Mouse (Mus musculus): ENCODE results near the gene Dapk1.

The Dapk1 gene

DNA sequence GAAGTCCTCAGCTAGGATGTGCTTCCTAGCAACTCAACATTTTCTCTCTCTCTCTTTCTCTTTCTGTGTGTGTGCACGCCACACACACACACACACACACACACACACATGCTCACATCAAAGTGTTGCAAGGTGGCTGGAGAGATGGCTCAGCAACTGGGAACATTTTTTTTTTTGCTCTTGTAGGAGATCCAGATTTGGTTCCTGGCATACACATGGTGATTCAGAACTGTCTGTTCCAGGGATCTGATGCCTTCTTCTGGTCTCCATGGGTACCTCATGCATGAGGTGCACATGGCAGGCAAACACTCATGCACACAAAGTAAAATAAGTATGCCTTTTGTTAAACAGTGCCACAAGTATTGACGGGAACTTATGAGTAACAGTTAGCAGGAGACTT lies 89.2 kb downstream of the Dapk1 start:
- no peak for DNase-seq (ENCODE audit: low spot score in 2 of 2)

DNA sequence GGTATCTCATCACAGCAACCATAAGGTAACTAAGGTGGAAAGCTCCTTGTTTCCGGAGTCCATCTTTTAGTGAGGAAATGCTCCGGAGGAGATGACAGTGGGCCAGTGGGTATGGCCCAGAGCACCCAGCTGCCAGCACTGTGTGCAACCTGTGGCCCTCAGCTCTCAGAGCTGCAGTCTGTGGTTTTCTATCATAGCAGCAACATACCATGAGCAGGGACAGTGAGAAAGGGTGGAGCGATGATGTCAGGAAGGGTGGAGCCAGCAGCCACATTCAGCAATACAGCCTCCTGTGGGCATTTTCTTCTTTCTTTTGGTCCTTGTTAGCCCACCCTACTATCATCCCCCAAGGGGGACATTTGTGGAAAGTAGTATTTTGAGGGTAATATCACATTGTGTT lies 90.2 kb downstream of the Dapk1 start:
- DNase-seq (ENCODE audit: low spot score in 2 of 2): no peak

- DNase-seq (ENCODE audit: low spot score in 2 of 2): no peak
These were observed 93.6 kb downstream of the Dapk1 start for GRCm38 (mm10) chr13:60695186-60695980.

DNA sequence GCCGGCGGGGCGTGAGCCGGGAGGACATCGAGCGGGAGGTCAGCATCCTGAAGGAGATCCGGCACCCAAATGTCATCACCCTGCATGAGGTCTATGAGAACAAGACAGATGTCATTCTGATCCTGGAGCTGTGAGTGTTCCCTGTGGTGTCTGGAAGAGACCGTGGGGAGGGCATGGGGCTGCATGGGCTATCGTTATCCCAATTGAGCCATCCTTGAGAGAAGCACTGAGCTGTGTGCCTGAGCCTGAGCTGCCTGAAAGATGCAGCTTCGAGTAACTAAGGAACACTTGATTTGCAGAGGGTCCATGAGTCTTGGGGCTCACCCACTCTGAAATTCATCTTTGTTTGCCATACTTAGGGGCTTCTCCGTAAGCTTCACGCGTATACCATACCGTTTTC lies 94.6 kb downstream of the Dapk1 start:
- DNase-seq (ENCODE audit: low spot score in 2 of 2): no peak

GRCm38 (mm10) chr13:60696741-60697140 lies 95.0 kb downstream of the Dapk1 start:
- no peak for DNase-seq (ENCODE audit: low spot score in 2 of 2)

GRCm38 (mm10) chr13:60698021-60698420 lies 96.3 kb downstream of the Dapk1 start:
- no peak for DNase-seq (ENCODE audit: low spot score in 2 of 2)

GRCm38 (mm10) chr13:60701671-60702171 lies 100.0 kb downstream of the Dapk1 start:
- no peak for DNase-seq (ENCODE audit: low spot score in 2 of 2)

GRCm38 (mm10) chr13:60707541-60708468 lies 106.1 kb downstream of the Dapk1 start:
- DNase-seq (ENCODE audit: low spot score in 2 of 2): no peak

- no peak for DNase-seq (ENCODE audit: low spot score in 2 of 2)
These were observed 107.4 kb downstream of the Dapk1 start for GRCm38 (mm10) chr13:60709136-60709535.

DNA sequence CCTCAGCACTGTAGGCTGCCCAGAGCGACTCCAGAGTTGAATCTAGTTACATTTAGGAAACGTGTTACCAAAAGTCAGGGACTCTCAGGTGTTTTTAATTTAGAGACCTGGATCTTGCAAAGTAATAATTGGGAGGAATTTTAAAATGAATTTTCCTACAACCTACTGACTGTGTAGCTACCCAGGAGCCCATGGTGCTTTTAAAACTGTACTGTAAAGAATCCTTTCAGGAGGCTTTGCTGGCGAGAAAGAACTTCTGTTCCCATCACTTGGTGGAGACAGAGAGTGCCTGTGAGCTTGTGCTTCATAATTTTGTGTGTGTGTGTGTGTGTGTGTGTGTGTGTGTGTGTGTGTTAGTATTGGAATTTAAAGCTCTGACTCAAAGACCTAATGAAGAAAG lies 109.2 kb downstream of the Dapk1 start:
- no peak for DNase-seq (ENCODE audit: low spot score in 2 of 2)

DNA sequence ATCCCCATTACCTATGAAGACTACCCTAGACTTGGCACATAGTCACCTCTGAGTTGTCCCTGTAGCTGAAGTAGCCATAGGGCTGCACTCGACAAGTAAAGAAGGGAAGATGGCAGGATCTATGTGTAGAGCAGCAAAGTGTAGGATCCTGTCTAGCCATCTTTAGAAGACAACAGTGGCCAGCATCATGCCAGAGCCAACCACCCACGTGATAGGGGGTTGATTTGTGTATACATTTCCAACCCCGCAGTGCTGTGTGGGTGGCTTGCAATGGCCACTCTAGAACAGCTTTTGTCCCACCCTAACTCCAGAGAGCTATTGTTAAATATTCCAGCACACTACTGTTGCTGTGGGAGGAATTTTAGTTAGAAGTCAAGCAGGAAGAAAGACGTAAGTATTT lies 111.8 kb downstream of the Dapk1 start:
- no peak for DNase-seq (ENCODE audit: low spot score in 2 of 2)

DNA sequence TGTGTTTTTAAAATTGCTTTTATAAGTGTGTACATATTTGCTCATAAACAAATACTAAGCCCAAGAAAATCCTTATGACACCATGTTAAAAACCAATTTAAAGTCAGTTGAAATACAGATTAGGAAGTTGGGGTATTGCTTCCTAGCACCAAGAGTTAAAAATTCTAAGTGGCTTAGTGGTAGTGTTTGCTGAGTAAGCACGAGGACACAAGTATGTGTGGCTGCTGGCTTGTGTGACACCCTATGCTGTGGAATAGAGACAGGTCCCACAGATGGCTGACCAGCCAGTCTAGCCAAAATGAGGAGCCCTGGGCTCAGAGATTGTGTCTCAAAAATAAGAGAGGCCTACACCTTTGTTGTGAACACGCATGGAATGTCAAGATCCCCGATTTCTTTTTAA lies 114.4 kb downstream of the Dapk1 start:
- no peak for DNase-seq (ENCODE audit: low spot score in 2 of 2)

DNA sequence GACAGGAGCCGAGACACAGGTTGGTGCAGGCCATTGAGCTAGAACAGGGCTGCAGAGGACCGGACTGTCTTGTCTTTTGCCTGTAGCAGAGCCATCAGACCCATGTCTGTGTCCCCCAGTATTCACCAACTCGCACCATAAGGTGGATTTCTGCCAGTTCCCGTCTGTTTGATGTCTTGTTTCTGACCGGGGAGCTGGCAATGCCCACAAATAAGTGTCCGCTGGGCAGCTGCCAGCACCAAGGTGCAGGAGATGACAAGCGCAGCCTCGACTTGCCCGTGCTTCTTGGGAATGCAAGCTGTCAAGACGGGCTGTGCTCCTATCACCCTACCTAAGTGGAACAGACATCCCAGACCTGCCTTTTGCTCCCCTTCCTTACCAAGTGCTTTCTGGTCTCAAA lies 115.7 kb downstream of the Dapk1 start:
- DNase-seq (ENCODE audit: low spot score in 2 of 2): no peak

DNA sequence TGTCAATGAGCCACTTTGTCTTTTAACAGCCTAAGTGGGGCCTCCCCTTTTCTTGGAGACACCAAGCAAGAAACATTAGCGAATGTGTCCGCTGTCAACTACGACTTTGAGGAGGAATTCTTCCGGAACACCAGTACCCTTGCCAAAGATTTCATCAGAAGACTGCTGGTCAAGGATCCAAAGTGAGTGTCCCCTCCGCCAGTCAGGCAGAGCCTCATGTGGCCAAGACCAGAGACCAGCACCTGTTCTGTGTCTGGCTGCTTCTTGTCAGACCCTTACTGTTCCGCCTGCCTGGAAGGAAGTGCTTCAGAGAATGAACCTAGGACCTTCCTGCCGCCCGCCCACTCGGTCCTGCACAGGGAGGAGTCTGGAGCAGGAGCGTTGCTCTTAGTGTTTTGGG lies 117.8 kb downstream of the Dapk1 start:
- DNase-seq (ENCODE audit: low spot score in 2 of 2): no peak

DNA sequence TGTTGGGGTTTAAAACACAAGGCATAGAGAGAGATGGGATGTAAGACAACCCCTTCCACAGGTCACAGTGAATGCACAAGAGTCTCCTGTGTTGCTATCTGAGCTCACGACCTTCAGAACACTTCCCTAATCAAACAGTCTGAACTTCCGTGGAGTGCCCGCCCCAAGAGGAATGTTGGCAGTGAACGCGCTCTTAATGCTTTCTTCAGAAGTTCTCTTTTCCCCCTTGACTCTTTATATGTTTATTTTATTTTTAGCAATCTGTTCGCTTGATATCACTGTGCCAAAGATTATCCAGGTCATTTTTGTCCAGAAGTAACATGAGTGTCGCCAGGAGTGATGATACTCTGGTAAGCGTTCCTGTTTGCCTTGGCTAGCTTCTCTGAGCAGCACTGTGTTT lies 121.0 kb downstream of the Dapk1 start:
- DNase-seq (ENCODE audit: low spot score in 2 of 2): no peak

- no peak for DNase-seq (ENCODE audit: low spot score in 2 of 2)
These were observed 126.7 kb downstream of the Dapk1 start for GRCm38 (mm10) chr13:60728276-60729054.

GRCm38 (mm10) chr13:60729055-60729402 lies 127.3 kb downstream of the Dapk1 start:
- DNase-seq (ENCODE audit: low spot score in 2 of 2): no peak

- DNase-seq (ENCODE audit: low spot score in 2 of 2): no peak
These were observed 128.8 kb downstream of the Dapk1 start for GRCm38 (mm10) chr13:60730587-60730986.

GRCm38 (mm10) chr13:60731001-60731400 lies 129.3 kb downstream of the Dapk1 start:
- no peak for DNase-seq (ENCODE audit: low spot score in 2 of 2)

GRCm38 (mm10) chr13:60735306-60735705 lies 133.6 kb downstream of the Dapk1 start:
- DNase-seq (ENCODE audit: low spot score in 2 of 2): no peak

DNA sequence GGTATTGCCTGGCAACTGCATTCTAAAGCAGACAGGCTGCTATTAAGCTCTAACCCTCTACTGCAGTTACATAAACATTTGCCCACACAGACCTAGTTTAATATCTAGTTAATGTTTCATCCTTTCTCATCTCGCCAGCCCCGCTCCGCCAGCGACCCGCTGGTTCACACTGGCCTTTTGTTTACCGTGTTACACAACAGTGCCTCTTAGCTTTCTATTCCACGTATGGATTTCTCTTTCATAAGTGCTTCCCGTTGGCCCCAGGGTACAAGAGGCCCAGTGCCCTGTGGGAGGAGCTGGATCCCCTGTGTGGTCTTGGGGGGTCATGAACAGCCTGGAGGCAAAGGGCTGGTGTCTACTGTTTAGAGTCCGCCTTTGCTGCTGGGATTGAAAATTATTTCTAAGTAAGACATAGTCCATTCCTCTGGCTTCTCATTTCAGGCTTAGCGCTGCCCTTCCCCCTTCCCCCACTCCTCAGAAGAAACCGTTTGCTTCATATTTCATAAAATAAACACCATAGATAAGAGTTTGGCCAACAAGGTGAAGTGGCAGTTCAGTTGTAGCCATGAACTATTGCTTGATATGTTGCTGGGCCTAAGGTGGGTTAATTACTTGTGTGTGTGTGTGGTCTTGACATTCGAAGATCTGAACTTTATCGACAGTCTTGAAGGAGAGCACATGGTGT lies 134.8 kb downstream of the Dapk1 start:
- no peak for DNase-seq (ENCODE audit: low spot score in 2 of 2)

Data from spleen, postnatal 4 days (tissue).